In the genomic region with DNA sequence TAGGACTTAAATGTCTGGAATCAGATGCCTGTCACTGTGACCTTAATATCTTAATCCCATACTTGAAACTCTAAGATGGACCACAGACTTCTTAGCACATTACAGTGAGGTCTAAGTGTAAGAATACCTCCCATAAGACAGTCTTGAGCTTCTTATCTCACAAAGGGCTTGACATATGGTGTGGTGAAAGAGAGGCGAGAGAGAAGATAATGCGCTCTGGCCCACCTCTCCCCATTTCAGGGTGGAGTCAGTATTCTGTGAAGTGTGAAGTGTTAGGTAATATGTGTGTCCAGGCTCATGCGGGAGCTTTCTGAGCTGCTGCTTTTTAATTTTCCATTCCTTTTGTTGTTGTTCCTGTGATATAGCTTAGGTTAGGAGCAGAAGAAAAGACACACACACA, we compare ENCODE assay signal across 20 mouse cellular contexts. TPM values are rescaled to one million over a fixed set of nuclear protein-coding genes. Genes with fewer than 3 reads are reported as not detected.
DNase-seq lines count a peak whose midpoint lies in the region; ATAC-seq lines count a peak whose summit lies in the region.
"Had no signal": no experiment of that assay in that cellular context is flagged by ENCODE, and none has a peak within 500 bp of the region (broad histone marks: within the 10 kb centered on the region; RNA-seq: fewer than 3 reads in every experiment).

No protein-coding gene starts in this region.

- no peaks in the 10 kb centered on the region for H3K9me3 ChIP-seq in kidney, embryonic 15.5 days (replicated peaks)
- no peaks in the 10 kb centered on the region for H3K9me3 ChIP-seq in forebrain, embryonic 11.5 days (ENCODE audit: control insufficient read depth, low read length)

- no peak overlapping the region for H3K4me3 ChIP-seq in kidney, embryonic 15.5 days (replicated peaks)
- no peak overlapping the region for H3K4me3 ChIP-seq in forebrain, embryonic 11.5 days (ENCODE audit: low read depth, low read length)

- no peak overlapping the region for H3K27ac ChIP-seq in kidney, embryonic 15.5 days
- H3K27ac ChIP-seq in forebrain, embryonic 11.5 days (ENCODE audit: low read depth, low read length): no peak overlapping the region

- DNase-seq in kidney, postnatal 36 days: no peak
- peak; percentile 63 for DNase-seq in c-Kit-negative CD71-positive TER-119-positive erythroid progenitor cells, embryonic 14.5 days (ENCODE audit: low read depth, low spot score)
- DNase-seq in right cerebral cortex, postnatal 25 days: no peak
- no peak for DNase-seq in left cerebral cortex, adult 8-10 months (ENCODE audit: low spot score in 2 of 2)
- no peak for DNase-seq in forebrain, embryonic 11.5 days (ENCODE audit: low spot score)
- DNase-seq: adrenal gland, postnatal 36 days; cerebellum, adult 11 months; heart, adult 11 months; heart, postnatal 14 days; kidney, postnatal 14 days; layer of hippocampus, postnatal 36 days; midbrain, embryonic 14.5 days; thymus, postnatal 14 days had no signal

- peak; percentile 65; the same call in 1 of the 2 replicates for ATAC-seq in kidney, embryonic 15.5 days (replicated peaks; ENCODE audit: low FRiP score)
- peak; percentile 94 for ATAC-seq in erythroid progenitor cell, adult 5-6 weeks (replicated peaks; ENCODE audit: low FRiP score, poor library complexity, severe bottlenecking)
- peak; percentile 9; the same call in 1 of the 2 replicates for ATAC-seq in megakaryocyte, adult 5-6 weeks (ENCODE audit: poor library complexity, severe bottlenecking)
- no peak for ATAC-seq in forebrain, embryonic 11.5 days (replicated peaks; ENCODE audit: low FRiP score)
- ATAC-seq: activated CD4-positive, CD25-positive, alpha-beta regulatory T cell, adult 4 months had no signal

- no peak overlapping the region for H3K9ac ChIP-seq in kidney, embryonic 15.5 days
- H3K9ac ChIP-seq in forebrain, embryonic 11.5 days (ENCODE audit: low read length): no peak overlapping the region

- no peaks in the 10 kb centered on the region for H3K4me1 ChIP-seq in kidney, embryonic 15.5 days
- H3K4me1 ChIP-seq in forebrain, embryonic 11.5 days (replicated peaks; ENCODE audit: control insufficient read depth, insufficient read depth, low read length): no peaks in the 10 kb centered on the region

- no peak overlapping the region for H3K4me2 ChIP-seq in kidney, embryonic 15.5 days
- H3K4me2 ChIP-seq in forebrain, embryonic 11.5 days (ENCODE audit: low read depth, low read length, severe bottlenecking): no peak overlapping the region

- no peaks in the 10 kb centered on the region for H3K27me3 ChIP-seq in kidney, embryonic 15.5 days
- H3K27me3 ChIP-seq in forebrain, embryonic 11.5 days (ENCODE audit: control insufficient read depth, insufficient read depth, low read length): no peaks in the 10 kb centered on the region

- no peaks in the 10 kb centered on the region for H3K36me3 ChIP-seq in kidney, embryonic 15.5 days
- no peaks in the 10 kb centered on the region for H3K36me3 ChIP-seq in forebrain, embryonic 11.5 days (ENCODE audit: control insufficient read depth, insufficient read depth, low read length)

- 78% methylated on average over 3 of the region's 3 CpGs for WGBS in kidney, embryonic 15.5 days
- WGBS in forebrain, embryonic 11.5 days: 89% methylated on average over 3 of the region's 3 CpGs

RNA-seq across cellular contexts. Expression of gene Svip, which starts 14.8 kb away (rescaled TPM):
- polyA plus RNA-seq in kidney, embryonic 15.5 days (2015; fragmentation: Nextera tagmentation; extraction: Ambion mirVana): 8.9 and 9.8 TPM in 2 replicates
- total RNA-seq in erythroid progenitor cell, adult 5-6 weeks (2015; ENCODE audit: low replicate concordance): 59.1 and 73.4 TPM in 2 replicates
- 39.8 and 48.4 TPM in 2 replicates for total RNA-seq in erythroid progenitor cell, adult 5-6 weeks (2017; ENCODE audit: low replicate concordance)
- total RNA-seq in megakaryocyte, adult 5-6 weeks (2015): 27.6 and 27.9 TPM in 2 replicates
- 20.8 and 21.8 TPM in 2 replicates for total RNA-seq in megakaryocyte, adult 5-6 weeks (2017)
- 10 to 100 TPM; 36.3 to 41.3 (median 39.2) TPM for total RNA-seq in left cerebral cortex, adult 8-10 months (2022)
- polyA plus RNA-seq in forebrain, embryonic 11.5 days (2014; fragmentation: Nextera tagmentation; extraction: Ambion mirVana): 16.3 and 16.7 TPM in 2 replicates

RNA-seq across cellular contexts. Expression of gene 1700015G11Rik, which starts 24.5 kb away (rescaled TPM):
- not detected in 2 replicates for polyA plus RNA-seq in kidney, embryonic 15.5 days (2015; fragmentation: Nextera tagmentation; extraction: Ambion mirVana)
- total RNA-seq in erythroid progenitor cell, adult 5-6 weeks (2015; ENCODE audit: low replicate concordance): not detected in 2 replicates
- total RNA-seq in erythroid progenitor cell, adult 5-6 weeks (2017; ENCODE audit: low replicate concordance): not detected in 2 replicates
- not detected in 2 replicates for total RNA-seq in megakaryocyte, adult 5-6 weeks (2015)
- total RNA-seq in megakaryocyte, adult 5-6 weeks (2017): not detected in 2 replicates
- total RNA-seq in left cerebral cortex, adult 8-10 months (2022): not detected
- not detected in 2 replicates for polyA plus RNA-seq in forebrain, embryonic 11.5 days (2014; fragmentation: Nextera tagmentation; extraction: Ambion mirVana)
- total RNA-seq: adrenal gland, postnatal 36 days; heart, postnatal 14 days; layer of hippocampus, postnatal 36 days had no signal
- polyA plus RNA-seq: activated CD4-positive, CD25-positive, alpha-beta regulatory T cell, adult 4 months; cortical plate, adult 2 months; intestine, embryonic 14.5 days; limb, embryonic 14.5 days; midbrain, embryonic 14.5 days had no signal
